Mouse (Mus musculus) limb, embryonic 11.5 days (tissue): Measurements from ENCODE around the gene Ccnt2. TPM values are rescaled to one million over a fixed set of nuclear protein-coding genes. Genes with fewer than 3 reads are reported as not detected.
A peak's percentile ranks its signal among the peaks of the same experiment; 100 is the strongest.
"Not testable (repeated sequence)": the region's sequence is repeated elsewhere in the genome, so short reads cannot be mapped to it uniquely, and the experiment has no call there.

Experiments used
- ATAC-seq: fragments of 200-750 bp; cut with Nextera tagmentation; 2 replicates; pipeline ENCODE4 v1.8.0; 2017; ENCODE audit warnings: low read depth; ENCODE audit not compliant: insufficient number of reproducible peaks, low FRiP score, low TSS enrichment
- DNase-seq: peaks from one replicate; pipeline ENCODE4 v3.0.0-alpha.2; 2015; ENCODE audit warnings: low spot score
- H3K27ac ChIP-seq: fragments of 300-500 bp; sonication (generic); replicated peaks from 2 replicates; pipeline ENCODE4 v1.5.1; 2014; ENCODE audit warnings: low read depth, mild to moderate bottlenecking, low read length
- H3K27me3 ChIP-seq: fragments of 300-500 bp; sonication (generic); 2 replicates; pipeline ENCODE4 v1.6.1; 2014; ENCODE audit warnings: mild to moderate bottlenecking, low read length, mixed read lengths; ENCODE audit not compliant: control insufficient read depth, insufficient read depth
- H3K36me3 ChIP-seq: fragments of 300-500 bp; sonication (generic); 2 replicates; pipeline ENCODE4 v1.6.1; 2014; ENCODE audit warnings: mild to moderate bottlenecking, low read length, moderate library complexity, mixed read lengths; ENCODE audit not compliant: control insufficient read depth, insufficient read depth
- H3K4me1 ChIP-seq: fragments of 300-500 bp; sonication (generic); 2 replicates; pipeline ENCODE4 v1.6.1; 2014; ENCODE audit warnings: low read length, mixed read lengths; ENCODE audit not compliant: control insufficient read depth, insufficient read depth
- H3K4me2 ChIP-seq: fragments of 300-500 bp; sonication (generic); 2 replicates; pipeline ENCODE4 v1.6.1; 2014; ENCODE audit warnings: low read depth, mild to moderate bottlenecking, moderate library complexity; ENCODE audit not compliant: severe bottlenecking
- H3K4me3 ChIP-seq: fragments of 300-500 bp; sonication (generic); 2 replicates; pipeline ENCODE4 v1.5.1; 2014; ENCODE audit warnings: low read depth, low read length
- H3K9ac ChIP-seq: fragments of 300-500 bp; sonication (generic); 2 replicates; pipeline ENCODE4 v1.6.1; 2014; ENCODE audit warnings: mild to moderate bottlenecking, low read length
- H3K9me3 ChIP-seq: fragments of 300-500 bp; sonication (generic); 2 replicates; pipeline ENCODE4 v1.6.1; 2016; ENCODE audit warnings: low read length; ENCODE audit not compliant: control insufficient read depth
- WGBS: fragments of 180-500 bp; shearing (Covaris S2); extraction: QIAGEN DNeasy Blood & Tissue Kit; methylation state at CpG from one replicate; pipeline ENCODE4 v1.1.7; 2014; 5-methylcytosine and 5-hydroxymethylcytosine counted together
- polyA plus RNA-seq: library from polyadenylated mRNA; unstranded; fragments of >200 nt; fragmentation: Nextera tagmentation; extraction: Ambion mirVana; gene quantifications from 2 replicates; pipeline ENCODE4 v1.2.1, GENCODE M21; 2014

Gene Ccnt2
- polyA plus RNA-seq, 1 experiment from 2014 or later = 90.7 TPM

DNA sequence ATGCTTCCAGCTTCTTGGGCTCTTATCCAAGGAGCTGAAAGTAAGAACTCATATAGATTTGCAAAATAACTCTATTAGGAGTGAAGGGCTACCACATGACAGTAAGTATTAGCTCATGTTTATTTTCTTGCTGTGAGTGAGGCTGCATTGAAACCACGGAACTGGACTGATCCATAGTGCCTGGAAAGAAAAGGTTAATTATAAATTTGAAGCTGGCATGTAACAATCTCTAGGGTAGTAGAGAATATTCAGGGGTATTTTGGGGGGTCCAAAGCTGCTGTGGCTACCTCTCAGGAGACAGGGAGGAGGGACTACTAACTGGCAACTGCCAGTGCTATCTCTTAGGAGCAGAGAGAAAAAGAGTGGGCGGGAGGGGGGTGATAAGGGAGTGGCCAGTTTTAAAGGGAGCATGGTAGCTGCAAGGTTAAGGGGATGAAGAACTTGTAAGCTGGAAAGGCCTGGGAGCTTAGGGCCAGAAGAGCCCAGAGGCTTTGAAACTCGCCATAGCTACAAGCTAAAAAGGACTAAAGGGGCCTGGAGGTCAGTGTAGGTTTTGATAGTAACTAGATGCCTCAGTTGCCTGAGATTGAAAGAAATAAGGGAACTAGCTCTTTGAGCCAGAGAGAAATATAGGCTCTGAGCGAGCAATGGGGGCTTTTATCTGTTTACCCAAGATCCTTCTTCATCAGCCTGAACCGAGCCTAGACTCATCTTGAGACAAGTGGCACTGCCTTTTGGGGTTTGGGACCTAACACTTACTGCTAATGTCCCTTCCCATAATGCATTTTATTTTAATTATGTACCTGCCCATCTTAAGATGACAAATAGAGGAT is 17.4 kb upstream of the Ccnt2 start:
- H3K4me3 ChIP-seq = no peak overlapping the region
- no peak overlapping the region for H3K4me2 ChIP-seq
- no peak overlapping the region for H3K9ac ChIP-seq
- ATAC-seq = no peak
- no peak overlapping the region for H3K27ac ChIP-seq
- no peaks in the 10 kb centered on the region for H3K36me3 ChIP-seq
- H3K4me1 ChIP-seq = no peaks in the 10 kb centered on the region
- no peaks in the 10 kb centered on the region for H3K9me3 ChIP-seq
- no peaks in the 10 kb centered on the region for H3K27me3 ChIP-seq
- 75% methylated on average over 5 of the region's 5 CpGs for WGBS
- DNase-seq = no peak

DNA sequence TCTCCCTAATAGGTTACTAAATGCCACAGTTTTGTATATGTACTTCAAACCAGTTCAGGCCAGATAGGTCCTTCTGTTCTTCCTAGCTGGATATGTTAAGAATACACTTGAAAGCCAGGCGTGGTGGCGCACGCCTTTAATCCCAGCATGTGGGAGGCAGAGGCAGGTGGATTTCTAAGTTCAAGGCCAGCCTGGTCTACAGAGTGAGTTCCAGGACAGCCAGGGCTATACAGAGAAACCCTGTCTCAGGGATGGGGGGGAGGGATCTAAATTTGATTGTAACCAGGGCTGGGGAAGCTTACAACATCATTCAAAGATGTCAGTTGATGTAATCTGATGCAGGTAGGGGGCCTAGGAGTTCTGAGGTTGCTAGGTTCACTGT is 16.8 kb upstream of the Ccnt2 start:
- not testable (repeated sequence) for ATAC-seq

DNA sequence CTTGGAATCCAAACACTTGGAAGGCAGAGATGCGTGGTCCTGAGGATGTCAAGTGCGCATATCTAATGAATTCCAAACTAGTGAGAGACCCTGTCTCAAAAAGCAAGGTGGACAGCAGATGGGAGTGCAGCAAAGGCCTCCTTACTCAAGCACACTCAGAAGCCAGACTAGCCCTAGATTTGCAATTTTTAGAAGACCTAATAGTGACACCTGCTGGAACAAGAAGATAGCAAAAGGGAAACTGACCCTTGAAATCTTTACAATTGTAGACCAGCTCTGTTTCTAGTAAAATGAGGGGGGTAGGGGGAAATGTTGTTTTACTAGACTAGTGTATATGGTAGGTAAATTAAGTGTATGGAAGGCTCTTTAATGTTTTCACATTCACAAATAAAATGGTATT is 8.5 kb upstream of the Ccnt2 start:
- ATAC-seq = no peak
- DNase-seq = no peak

More for the DNA sequence above, 16.8 kb upstream of the Ccnt2 start:
- H3K27me3 ChIP-seq, DNase-seq, H3K4me2 ChIP-seq, H3K9me3 ChIP-seq, H3K9ac ChIP-seq, H3K36me3 ChIP-seq, H3K4me1 ChIP-seq, H3K4me3 ChIP-seq, H3K27ac ChIP-seq: not testable (repeated sequence)
- WGBS = 91% methylated on average over 3 of the region's 3 CpGs

DNA sequence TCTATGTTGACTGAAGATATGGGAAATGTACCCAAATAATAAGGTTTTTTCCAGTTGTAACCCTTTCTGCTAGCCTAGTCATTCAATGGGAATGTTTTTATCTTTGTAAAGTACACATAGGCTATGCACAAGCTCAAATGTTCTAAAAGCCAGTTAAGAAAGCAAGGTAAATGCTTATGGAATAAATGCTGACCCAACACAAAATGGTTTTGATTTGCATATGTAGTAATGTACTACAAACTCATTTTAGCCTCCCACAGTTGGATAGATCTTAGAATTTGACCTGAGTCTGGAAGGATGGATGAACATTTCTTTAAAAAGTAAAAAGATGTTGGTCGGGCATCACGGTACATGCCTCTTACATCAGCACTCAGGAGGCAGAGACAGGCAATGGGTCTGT is 7.2 kb upstream of the Ccnt2 start:
- DNase-seq (no peak), ATAC-seq (no peak)
- no peaks in the 10 kb centered on the region for H3K27me3 ChIP-seq
- 87% methylated on average over 2 of the region's 2 CpGs for WGBS
- H3K27ac ChIP-seq = no peak overlapping the region
- no peak overlapping the region for H3K4me2 ChIP-seq
- H3K9me3 ChIP-seq = no peaks in the 10 kb centered on the region
- no peaks in the 10 kb centered on the region for H3K4me1 ChIP-seq
- H3K36me3 ChIP-seq = no peaks in the 10 kb centered on the region
- H3K4me3 ChIP-seq = no peak overlapping the region
- H3K9ac ChIP-seq = no peak overlapping the region

More for the DNA sequence above, 8.5 kb upstream of the Ccnt2 start:
- H3K27ac ChIP-seq = no peak overlapping the region
- H3K27me3 ChIP-seq = no peaks in the 10 kb centered on the region
- no peak overlapping the region for H3K4me3 ChIP-seq
- WGBS = 64% methylated on average over 2 of the region's 2 CpGs
- no peaks in the 10 kb centered on the region for H3K9me3 ChIP-seq
- no peak overlapping the region for H3K4me2 ChIP-seq
- no peaks in the 10 kb centered on the region for H3K4me1 ChIP-seq
- H3K9ac ChIP-seq = no peak overlapping the region
- H3K36me3 ChIP-seq = no peaks in the 10 kb centered on the region

DNA sequence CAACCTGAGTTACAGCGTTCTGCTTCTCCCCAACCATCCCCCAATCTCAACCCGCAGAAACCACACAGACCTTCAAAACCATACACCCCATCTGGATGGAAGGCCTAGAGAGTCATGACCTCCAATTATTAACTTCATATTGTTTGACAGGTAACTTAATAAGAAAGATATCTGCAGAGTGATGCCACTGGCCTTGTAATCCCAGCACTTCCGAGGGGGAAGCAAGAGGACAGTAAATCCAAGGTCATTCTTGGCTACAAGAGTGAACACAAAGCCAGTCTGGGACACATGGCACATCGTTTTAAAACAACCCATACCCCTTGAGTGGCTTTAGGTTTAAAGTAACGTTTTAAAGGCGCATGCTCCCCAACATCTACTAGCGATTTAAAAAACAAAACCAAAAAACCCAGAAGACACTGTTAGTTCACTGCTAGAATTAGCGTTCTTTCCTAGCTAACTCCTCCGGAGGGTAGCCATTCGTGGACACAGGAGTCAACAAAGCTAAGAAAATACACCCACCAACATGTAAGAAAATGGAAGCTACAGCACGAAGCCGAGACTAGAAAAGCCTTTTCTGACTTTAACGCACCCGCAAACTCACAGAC is 664 bp upstream of the Ccnt2 start:
- DNase-seq (peak; percentile 22), ATAC-seq (peak; percentile 45)
- Histone ChIP-seq H3K27ac (no peak overlapping the region), H3K4me1 (no peaks in the 10 kb centered on the region), H3K9ac (peak overlapping the region; percentile 95), H3K4me2 (peak overlapping the region; percentile 73), H3K27me3 (no peaks in the 10 kb centered on the region), H3K36me3 (0 out of 2 replicates have a peak, but pooled peaks cover 3% of the 10 kb centered on the region), H3K9me3 (no peaks in the 10 kb centered on the region), H3K4me3 (peak overlapping the region; percentile 79)
- 3% methylated on average over 14 of the region's 14 CpGs for WGBS

DNA sequence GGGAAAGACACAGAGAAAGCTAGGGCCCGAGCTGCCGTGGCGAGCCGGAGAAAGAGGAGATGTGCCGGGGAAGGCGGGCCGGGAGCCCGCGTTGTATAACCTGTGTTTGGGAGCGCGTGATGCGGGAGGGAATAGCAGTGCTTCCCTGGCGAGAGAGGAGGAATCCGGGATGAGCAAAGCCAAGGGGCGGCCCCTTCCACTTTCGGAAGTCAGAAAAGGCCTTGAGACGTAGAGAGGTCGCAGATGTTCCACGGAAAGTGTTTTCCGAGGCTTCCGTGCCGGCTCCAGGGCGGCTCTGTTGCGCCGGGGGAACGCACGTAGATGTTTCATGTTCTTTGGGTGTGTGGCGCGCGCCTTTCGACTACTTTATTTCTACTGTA is 527 bp downstream of the Ccnt2 start:
- no peak for DNase-seq
- Histone ChIP-seq H3K9me3 (no peaks in the 10 kb centered on the region), H3K4me2 (peak overlapping the region; percentile 72), H3K4me3 (peak overlapping the region; percentile 79), H3K4me1 (no peaks in the 10 kb centered on the region), H3K36me3 (0 out of 2 replicates have a peak, but pooled peaks cover 3% of the 10 kb centered on the region), H3K27ac (peak overlapping the region; percentile 83), H3K9ac (peak overlapping the region; percentile 95), H3K27me3 (no peaks in the 10 kb centered on the region)
- ATAC-seq = peak; percentile 42
- under 1% methylated on average over 31 of the region's 31 CpGs for WGBS

GRCm38 (mm10) chr1:127775206-127775720 is 1.3 kb downstream of the Ccnt2 start:
- 10% methylated on average over 10 of the region's 10 CpGs for WGBS

GRCm38 (mm10) chr1:127776246-127776645 is 2.3 kb downstream of the Ccnt2 start:
- 0 out of 2 replicates have a peak, but pooled peaks cover 3% of the 10 kb centered on the region for H3K36me3 ChIP-seq
- DNase-seq = no peak
- no peaks in the 10 kb centered on the region for H3K27me3 ChIP-seq
- no peak overlapping the region for H3K27ac ChIP-seq
- H3K9me3 ChIP-seq = no peaks in the 10 kb centered on the region
- ATAC-seq = no peak
- H3K4me3 ChIP-seq = no peak overlapping the region
- H3K4me2 ChIP-seq = no peak overlapping the region
- no peak overlapping the region for H3K9ac ChIP-seq
- 74% methylated on average over 6 of the region's 6 CpGs for WGBS
- H3K4me1 ChIP-seq = no peaks in the 10 kb centered on the region

More at GRCm38 (mm10) chr1:127775206-127775720, 1.3 kb downstream of the Ccnt2 start:
- no peaks in the 10 kb centered on the region for H3K4me1 ChIP-seq
- no peak for ATAC-seq
- H3K9me3 ChIP-seq = no peaks in the 10 kb centered on the region
- no peak for DNase-seq
- H3K27ac ChIP-seq = no peak overlapping the region
- H3K27me3 ChIP-seq = no peaks in the 10 kb centered on the region
- 0 out of 2 replicates have a peak, but pooled peaks cover 3% of the 10 kb centered on the region for H3K36me3 ChIP-seq
- H3K4me3 ChIP-seq = peak overlapping the region; percentile 79
- H3K4me2 ChIP-seq = peak overlapping the region; percentile 72
- peak overlapping the region; percentile 49; the same call in 1 of the 2 replicates for H3K9ac ChIP-seq
